Mouse (Mus musculus): ENCODE data around the gene Gm43517.

GRCm38 (mm10) chr12:49397443-49398162, 12.6 kb downstream of the Gm43517 start:
- no peak for TF ChIP-seq CTCF (IDR thresholded peaks at IDR 0.05; ENCODE audit: low read depth, low read length)
- no peak for TF ChIP-seq POLR2A (IDR thresholded peaks at IDR 0.05; ENCODE audit: insufficient read depth, low read length)

Measured in ES-Bruce4 (cell line).